Comparison of ENCODE assay signal across 8 mouse cellular contexts in genomic region chr7:112841886-112842285, GRCm38 (mm10).
A peak's percentile ranks its signal among the peaks of the same experiment; 100 is the strongest.
DNase-seq lines count a peak whose midpoint lies in the region; ATAC-seq and TF ChIP-seq lines count a peak whose summit lies in the region.

No protein-coding gene starts in this region.

- peak; percentile 59 for DNase-seq in kidney, adult 2 months
- DNase-seq in kidney, adult 9 months, result no peak
- DNase-seq in brain, embryonic 14.5 days (ENCODE audit: low read depth), result peak; percentile 95
- peak; percentile 66 for DNase-seq in lung, postnatal 25 days (ENCODE audit: low spot score)
- no peak for DNase-seq in spleen, postnatal 36 days (ENCODE audit: low spot score in 2 of 2)
- DNase-seq in gastrocnemius, postnatal 10 days, result no peak
- DNase-seq in kidney, postnatal 14 days, result no peak

- H3K27ac ChIP-seq in kidney, adult 2 months (ENCODE audit: insufficient read depth, low read depth, low read length), result peak overlapping the region; percentile 75; the same call in 1 of the 2 replicates

- no peaks in the 10 kb centered on the region for H3K27me3 ChIP-seq in kidney, adult 2 months (replicated peaks; ENCODE audit: control insufficient read depth, insufficient read depth, low read length)

- peak overlapping the region; percentile 23; the same call in 1 of the 2 replicates for H3K4me3 ChIP-seq in kidney, adult 2 months (ENCODE audit: insufficient read depth, low read depth, low read length)

- TF ChIP-seq POLR2A in kidney, adult 2 months (IDR thresholded peaks at IDR 0.05; ENCODE audit: low read depth, low read length), result no peak
- no peak for TF ChIP-seq POLR2A in brain, embryonic 14.5 days (IDR thresholded peaks at IDR 0.05; ENCODE audit: borderline replicate concordance, extremely low read depth, insufficient read depth, insufficient read length, poor library complexity, severe bottlenecking)

- no peaks in the 10 kb centered on the region; the same call in 1 of the 2 replicates for H3K36me3 ChIP-seq in kidney, adult 2 months (ENCODE audit: control insufficient read depth, insufficient read depth, low read length)

- 0 out of 2 replicates have a peak, but pooled peaks have one; percentile 22 for ATAC-seq in granulocyte monocyte progenitor cell, adult 5-6 weeks (replicated peaks; ENCODE audit: poor library complexity, severe bottlenecking)

- no peak for TF ChIP-seq CTCF in kidney, adult 2 months (conservative IDR thresholded peaks at IDR 0.05; ENCODE audit: insufficient read depth, insufficient read length, low read depth, low read length)
- no peak for TF ChIP-seq CTCF in brain, embryonic 14.5 days (IDR thresholded peaks at IDR 0.05; ENCODE audit: borderline replicate concordance, extremely low read depth, insufficient read depth, insufficient read length)

- WGBS in kidney, adult 2 months, result 40% methylated on average over 9 of the region's 9 CpGs

- peaks cover 13% of the 10 kb centered on the region; the same call in 1 of the 2 replicates for H3K4me1 ChIP-seq in kidney, adult 2 months (ENCODE audit: control insufficient read depth, insufficient read depth, low read length)

Comparison
In these comparisons a context has a peak if more than half of its experiments do, and no peak if none do; other contexts are left out.
1. DNase-seq: peak in kidney, adult 2 months (single experiment), brain, embryonic 14.5 days (single experiment) and lung, postnatal 25 days (single experiment); none in kidney, adult 9 months (single experiment), spleen, postnatal 36 days (0 of 2), gastrocnemius, postnatal 10 days (single experiment) and kidney, postnatal 14 days (single experiment).